Mouse (Mus musculus): ENCODE results near the gene Gm5788. TPM values are rescaled to one million over a fixed set of nuclear protein-coding genes. Genes with fewer than 3 reads are reported as not detected.
"Not testable (repeated sequence)": the region's sequence is repeated elsewhere in the genome, so short reads cannot be mapped to it uniquely, and the experiment has no call there.

Gm5788 gene
- polyA plus RNA-seq (2015; fragmentation: Nextera tagmentation; extraction: Ambion mirVana), result not detected in 2 replicates

- H3K4me2 ChIP-seq; ATAC-seq (ENCODE audit: low read depth); H3K9ac ChIP-seq; DNase-seq; H3K9me3 ChIP-seq (replicated peaks); H3K36me3 ChIP-seq; H3K4me1 ChIP-seq (replicated peaks); H3K4me3 ChIP-seq (replicated peaks); H3K27me3 ChIP-seq; H3K27ac ChIP-seq: not testable (repeated sequence)
- WGBS (ENCODE audit: insufficient replicate concordance), result 63% methylated on average over 3 of the region's 3 CpGs
Observed at GRCm38 (mm10) chr12:87494421-87494820, at the start of gene Gm5788. TSS of gene Gm5788 (plus strand) at chr12:87494721.

GRCm38 (mm10) chr12:87449456-87449855 lies 45.1 kb upstream of the Gm5788 start:
- ATAC-seq (ENCODE audit: low read depth) (no peak), DNase-seq (no peak)
- H3K27ac ChIP-seq, result no peak overlapping the region
- peaks cover 78% of the 10 kb centered on the region for H3K36me3 ChIP-seq
- H3K27me3 ChIP-seq, result no peaks in the 10 kb centered on the region
- no peak overlapping the region for H3K9ac ChIP-seq
- peaks cover 9% of the 10 kb centered on the region for H3K4me1 ChIP-seq (replicated peaks)
- WGBS (ENCODE audit: insufficient replicate concordance), result 77% methylated on average over 9 of the region's 9 CpGs
- no peak overlapping the region for H3K4me2 ChIP-seq
- no peaks in the 10 kb centered on the region for H3K9me3 ChIP-seq (replicated peaks)
- H3K4me3 ChIP-seq (replicated peaks), result no peak overlapping the region

- Histone ChIP-seq H3K36me3 (peaks cover 83% of the 10 kb centered on the region), H3K27me3 (no peaks in the 10 kb centered on the region), H3K4me2 (no peak overlapping the region), H3K27ac (no peak overlapping the region), H3K9me3 (replicated peaks) (no peaks in the 10 kb centered on the region), H3K4me3 (replicated peaks) (no peak overlapping the region), H3K9ac (no peak overlapping the region), H3K4me1 (replicated peaks) (peaks cover 20% of the 10 kb centered on the region)
- 49% methylated on average over 6 of the region's 6 CpGs for WGBS (ENCODE audit: insufficient replicate concordance)
- ATAC-seq (ENCODE audit: low read depth) (peak; percentile 92), DNase-seq (peak; percentile 46)
Observed at GRCm38 (mm10) chr12:87464678-87465297, 29.7 kb upstream of the Gm5788 start.

GRCm38 (mm10) chr12:87470263-87471136 lies 24.0 kb upstream of the Gm5788 start:
- Histone ChIP-seq H3K4me1 (replicated peaks) (peaks cover 24% of the 10 kb centered on the region), H3K9me3 (replicated peaks) (no peaks in the 10 kb centered on the region), H3K27me3 (no peaks in the 10 kb centered on the region), H3K27ac (peak overlapping the region; percentile 54), H3K4me3 (replicated peaks) (peak overlapping the region; percentile 77), H3K4me2 (peak overlapping the region; percentile 73), H3K9ac (peak overlapping the region; percentile 89), H3K36me3 (peaks cover 27% of the 10 kb centered on the region)
- ATAC-seq (ENCODE audit: low read depth), result no peak
- 37% methylated on average over 7 of the region's 7 CpGs for WGBS (ENCODE audit: insufficient replicate concordance)
- no peak for DNase-seq

- Histone ChIP-seq H3K36me3 (peaks cover 21% of the 10 kb centered on the region), H3K9me3 (replicated peaks) (no peaks in the 10 kb centered on the region), H3K9ac (peak overlapping the region; percentile 89), H3K27me3 (no peaks in the 10 kb centered on the region), H3K4me3 (replicated peaks) (peak overlapping the region; percentile 77), H3K27ac (peak overlapping the region; percentile 80), H3K4me1 (replicated peaks) (peaks cover 23% of the 10 kb centered on the region), H3K4me2 (peak overlapping the region; percentile 73)
- ATAC-seq (ENCODE audit: low read depth) (no peak), DNase-seq (no peak)
- under 1% methylated on average over 19 of the region's 19 CpGs for WGBS (ENCODE audit: insufficient replicate concordance)
Observed at GRCm38 (mm10) chr12:87471421-87471963, 23.0 kb upstream of the Gm5788 start.

- Histone ChIP-seq H3K4me2 (peak within 1 kb of the TSS; percentile 73), H3K4me1 (replicated peaks) (peaks cover 20% of the 10 kb centered on the region), H3K27me3 (no peaks in the 10 kb centered on the region), H3K9ac (peak within 1 kb of the TSS; percentile 89), H3K9me3 (replicated peaks) (no peaks in the 10 kb centered on the region), H3K4me3 (replicated peaks) (peak within 1 kb of the TSS; percentile 77), H3K36me3 (peaks cover 15% of the 10 kb centered on the region), H3K27ac (peak within 1 kb of the TSS; percentile 80)
- ATAC-seq (ENCODE audit: low read depth) (peak; percentile 95), DNase-seq (peak; percentile 90)
- 3% methylated on average over 44 of the region's 45 CpGs for whole genome bisulfite sequencing (ENCODE audit: insufficient replicate concordance)
Observed at GRCm38 (mm10) chr12:87471964-87472786, 22.3 kb upstream of the Gm5788 start, which contains the start of gene Snw1. TSS of gene Snw1 (minus strand) at chr12:87472274.

- H3K4me2 ChIP-seq, result no peak overlapping the region
- H3K27me3 ChIP-seq, result no peaks in the 10 kb centered on the region
- H3K27ac ChIP-seq, result no peak overlapping the region
- 50% methylated on average over 3 of the region's 3 CpGs for WGBS (ENCODE audit: insufficient replicate concordance)
- H3K4me1 ChIP-seq (replicated peaks), result peaks cover 16% of the 10 kb centered on the region
- no peak for DNase-seq
- no peaks in the 10 kb centered on the region for H3K36me3 ChIP-seq
- ATAC-seq (ENCODE audit: low read depth), result no peak
- H3K4me3 ChIP-seq (replicated peaks), result no peak overlapping the region
- H3K9ac ChIP-seq, result no peak overlapping the region
- H3K9me3 ChIP-seq (replicated peaks), result no peaks in the 10 kb centered on the region
Observed at GRCm38 (mm10) chr12:87474756-87475155, 19.8 kb upstream of the Gm5788 start.

- WGBS (ENCODE audit: insufficient replicate concordance), result 65% methylated on average over 5 of the region's 5 CpGs
- H3K4me1 ChIP-seq (replicated peaks); DNase-seq; H3K9ac ChIP-seq; H3K4me3 ChIP-seq (replicated peaks); H3K27me3 ChIP-seq; H3K27ac ChIP-seq; ATAC-seq (ENCODE audit: low read depth); H3K4me2 ChIP-seq; H3K36me3 ChIP-seq; H3K9me3 ChIP-seq (replicated peaks): not testable (repeated sequence)
Observed at GRCm38 (mm10) chr12:87482482-87482881, 12.0 kb upstream of the Gm5788 start.

GRCm38 (mm10) chr12:87488683-87489082 lies 5.8 kb upstream of the Gm5788 start:
- not testable (repeated sequence) for ATAC-seq (ENCODE audit: low read depth); H3K4me1 ChIP-seq (replicated peaks); H3K27me3 ChIP-seq; H3K4me2 ChIP-seq; H3K4me3 ChIP-seq (replicated peaks); H3K9me3 ChIP-seq (replicated peaks); H3K9ac ChIP-seq; DNase-seq; H3K36me3 ChIP-seq; H3K27ac ChIP-seq
- WGBS (ENCODE audit: insufficient replicate concordance), result 22% methylated on average over 2 of the region's 2 CpGs

- H3K4me3 ChIP-seq (replicated peaks); H3K9me3 ChIP-seq (replicated peaks); H3K4me2 ChIP-seq; H3K4me1 ChIP-seq (replicated peaks); H3K27ac ChIP-seq; H3K9ac ChIP-seq; H3K27me3 ChIP-seq; DNase-seq; H3K36me3 ChIP-seq; ATAC-seq (ENCODE audit: low read depth): not testable (repeated sequence)
- 64% methylated on average over 4 of the region's 4 CpGs for WGBS (ENCODE audit: insufficient replicate concordance)
Observed at GRCm38 (mm10) chr12:87514016-87514415, 19.5 kb downstream of the Gm5788 start, which contains the start of gene Gm8300. TSS of gene Gm8300 (plus strand) at chr12:87514316.

GRCm38 (mm10) chr12:87519616-87520015 lies 25.1 kb downstream of the Gm5788 start:
- not testable (repeated sequence) for H3K9ac ChIP-seq; H3K27ac ChIP-seq; H3K36me3 ChIP-seq; ATAC-seq (ENCODE audit: low read depth); H3K9me3 ChIP-seq (replicated peaks); DNase-seq; H3K4me3 ChIP-seq (replicated peaks); H3K27me3 ChIP-seq; H3K4me2 ChIP-seq; H3K4me1 ChIP-seq (replicated peaks)
- 45% methylated on average over 3 of the region's 3 CpGs for WGBS (ENCODE audit: insufficient replicate concordance)
